Mouse (Mus musculus) limb, embryonic 14.5 days (tissue): ENCODE data around the gene Dazap1. TPM values are rescaled to one million over a fixed set of nuclear protein-coding genes. Genes with fewer than 3 reads are reported as not detected.

Experiments used
- ATAC-seq: fragments of 200-750 bp; cut with Nextera tagmentation; 2 replicates; pipeline ENCODE4 v1.8.0; 2017; ENCODE audit warnings: low read depth, moderate number of reproducible peaks, moderate TSS enrichment; ENCODE audit not compliant: low FRiP score
- DNase-seq: peaks from one replicate; pipeline ENCODE4 v3.0.0-alpha.2; 2015; ENCODE audit warnings: low spot score
- H3K27ac ChIP-seq: fragments of 300-500 bp; sonication (generic); replicated peaks from 2 replicates; pipeline ENCODE4 v1.5.1; 2014; ENCODE audit warnings: low read depth, mild to moderate bottlenecking, low read length, moderate library complexity, mixed read lengths
- H3K27me3 ChIP-seq: fragments of 300-500 bp; sonication (generic); 2 replicates; pipeline ENCODE4 v1.6.1; 2014; ENCODE audit warnings: low read length, mixed read lengths; ENCODE audit not compliant: control insufficient read depth, insufficient read depth
- H3K36me3 ChIP-seq: fragments of 300-500 bp; sonication (generic); 2 replicates; pipeline ENCODE4 v1.6.1; 2014; ENCODE audit warnings: mild to moderate bottlenecking, low read length, moderate library complexity, mixed read lengths; ENCODE audit not compliant: control insufficient read depth, insufficient read depth
- H3K4me1 ChIP-seq: fragments of 300-500 bp; sonication (generic); 2 replicates; pipeline ENCODE4 v1.6.1; 2014; ENCODE audit warnings: antibody characterized with exemption, low read length, mixed read lengths; ENCODE audit not compliant: control insufficient read depth, insufficient read depth
- H3K4me2 ChIP-seq: fragments of 300-500 bp; sonication (generic); replicated peaks from 2 replicates; pipeline ENCODE4 v1.6.1; 2014; ENCODE audit warnings: low read depth, mild to moderate bottlenecking, low read length, moderate library complexity; ENCODE audit not compliant: severe bottlenecking
- H3K4me3 ChIP-seq: fragments of 300-500 bp; sonication (generic); replicated peaks from 2 replicates; pipeline ENCODE4 v1.5.1; 2014; ENCODE audit warnings: low read length
- H3K9ac ChIP-seq: fragments of 300-500 bp; sonication (generic); 2 replicates; pipeline ENCODE4 v1.6.1; 2014; ENCODE audit warnings: mild to moderate bottlenecking, low read depth, low read length, moderate library complexity; ENCODE audit not compliant: severe bottlenecking
- H3K9me3 ChIP-seq: fragments of 300-500 bp; sonication (generic); 2 replicates; pipeline ENCODE4 v1.6.1; 2016; ENCODE audit warnings: low read length; ENCODE audit not compliant: control insufficient read depth
- POLR2A ChIP-seq: fragments of 200-500 bp; IDR thresholded peaks from 2 replicates; pipeline ENCODE4 v1.8.0; 2012; ENCODE audit warnings: inconsistent platforms, mild to moderate bottlenecking, moderate library complexity, borderline replicate concordance; ENCODE audit not compliant: insufficient read depth, insufficient read length; ENCODE audit errors: extremely low read depth
- WGBS: fragments of 180-500 bp; shearing (Covaris S2); extraction: QIAGEN DNeasy Blood & Tissue Kit; methylation state at CpG from one replicate; pipeline ENCODE4 v1.1.7; 2014; 5-methylcytosine and 5-hydroxymethylcytosine counted together
- polyA plus RNA-seq, 2 experiments: library from polyadenylated mRNA; depleted of rRNA in 1 of 2; stranded (reverse) in 1 of 2; unstranded in 1 of 2; fragments of >200 nt; fragmentation: Nextera tagmentation in 1 of 2; extraction: Ambion mirVana in 1 of 2; gene quantifications; 2 replicates each; pipeline versions ENCODE4 v1.2.1 to v1.2.3; 2012 to 2014

The Dazap1 gene
- polyA plus RNA-seq, 2 experiments: 46.1 to 272 TPM

DNA sequence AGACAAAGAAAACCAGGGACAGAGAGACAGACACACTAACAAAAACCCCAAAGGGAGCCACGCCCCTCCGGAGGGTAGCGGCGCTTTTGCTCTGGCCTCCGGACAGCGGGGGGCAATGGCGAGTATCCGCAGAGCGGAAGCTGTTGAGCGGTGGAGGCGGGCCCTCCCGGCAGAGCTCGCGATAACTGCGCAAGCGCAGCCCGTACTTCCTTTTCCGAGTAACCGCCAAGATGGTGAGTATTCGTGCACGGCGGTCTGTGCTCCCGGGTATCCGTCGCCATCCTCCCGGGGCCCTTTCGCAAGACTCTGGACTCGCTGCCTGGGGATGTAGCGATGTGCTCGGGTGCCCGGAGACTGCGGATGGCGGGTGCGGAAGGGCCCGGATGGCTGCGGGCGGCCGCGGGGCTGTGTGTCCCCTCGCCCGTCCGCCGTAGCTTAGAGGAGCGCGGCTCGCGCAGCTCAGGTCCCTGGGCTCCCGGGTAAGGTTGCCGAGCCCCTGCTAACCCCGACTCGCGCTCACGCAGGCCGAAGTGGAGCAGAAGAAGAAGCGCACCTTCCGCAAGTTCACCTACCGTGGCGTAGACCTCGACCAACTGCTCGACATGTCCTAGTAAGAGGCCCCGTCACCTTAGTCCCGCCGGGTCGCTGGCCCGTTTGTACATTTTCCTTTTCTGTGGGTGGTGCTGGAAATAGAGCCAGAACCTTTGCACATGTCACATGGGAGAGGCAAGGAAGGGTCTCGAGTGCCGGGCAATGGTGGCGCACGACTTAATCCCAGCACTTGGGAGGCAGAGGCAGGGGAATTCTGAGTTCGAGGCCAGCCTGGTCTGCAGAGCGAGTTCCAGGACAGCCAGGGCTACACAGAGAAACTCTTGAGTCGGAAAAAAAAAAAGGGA lies 31.2 kb downstream of the Dazap1 start, which contains the start of gene Rps15:
Gene Rps15, plus strand, starts transcription at position 203 of the 896 bp plus-strand sequence.
- peak within 1 kb of the TSS; percentile 93 for H3K27ac ChIP-seq
- H3K4me2 ChIP-seq: peak within 1 kb of the TSS; percentile 94
- peak; percentile 89 for ATAC-seq
- H3K4me1 ChIP-seq: peaks cover 17% of the 10 kb centered on the region
- H3K36me3 ChIP-seq: peaks cover 38% of the 10 kb centered on the region
- H3K4me3 ChIP-seq: peak within 1 kb of the TSS; percentile 93
- peak; percentile 78; the same call in 1 of the 2 replicates for TF ChIP-seq POLR2A
- H3K9ac ChIP-seq: peak within 1 kb of the TSS; percentile 99
- no peaks in the 10 kb centered on the region; the same call in 1 of the 2 replicates for H3K27me3 ChIP-seq
- WGBS: under 1% methylated on average over 66 of the region's 72 CpGs
- peak; percentile 95 for DNase-seq
- H3K9me3 ChIP-seq: no peaks in the 10 kb centered on the region

GRCm38 (mm10) chr10:80293325-80293724 lies 32.0 kb downstream of the Dazap1 start:
- peaks cover 31% of the 10 kb centered on the region for H3K36me3 ChIP-seq
- peak overlapping the region; percentile 94 for H3K4me2 ChIP-seq
- peak overlapping the region; percentile 93 for H3K27ac ChIP-seq
- ATAC-seq (no peak), DNase-seq (no peak)
- H3K4me1 ChIP-seq: peaks cover 17% of the 10 kb centered on the region
- H3K9me3 ChIP-seq: no peaks in the 10 kb centered on the region
- peak overlapping the region; percentile 93 for H3K4me3 ChIP-seq
- 29% methylated on average over 14 of the region's 14 CpGs for WGBS
- peak overlapping the region; percentile 99 for H3K9ac ChIP-seq
- TF ChIP-seq POLR2A: no peak
- peaks cover 2% of the 10 kb centered on the region; the same call in 1 of the 2 replicates for H3K27me3 ChIP-seq

DNA sequence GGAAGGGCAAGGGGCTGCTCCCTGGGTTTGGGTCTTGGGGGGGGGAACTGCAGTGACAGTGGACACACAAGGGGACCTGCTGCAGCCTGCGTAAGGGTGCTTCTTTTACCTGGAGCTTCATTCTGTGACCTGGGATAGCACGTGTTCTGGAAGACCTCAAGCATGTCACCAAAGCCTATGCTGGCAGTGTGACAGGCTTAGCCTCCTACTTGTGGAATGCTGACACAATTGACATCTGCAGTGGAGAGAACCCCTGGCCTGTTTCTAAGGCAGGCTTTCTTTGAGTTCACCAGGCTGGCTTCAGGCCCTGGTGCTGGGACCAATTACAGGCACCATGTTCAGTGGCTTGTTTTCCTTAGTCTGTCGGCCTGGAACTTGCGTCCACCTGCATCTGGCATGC lies 33.0 kb downstream of the Dazap1 start:
- DNase-seq (no peak), ATAC-seq (no peak)
- Histone ChIP-seq H3K27ac (no peak overlapping the region), H3K9me3 (no peaks in the 10 kb centered on the region), H3K9ac (peak overlapping the region; percentile 12; the same call in 1 of the 2 replicates), H3K36me3 (peaks cover 22% of the 10 kb centered on the region), H3K4me3 (no peak overlapping the region), H3K4me2 (no peak overlapping the region), H3K27me3 (peaks cover 12% of the 10 kb centered on the region; the same call in 1 of the 2 replicates), H3K4me1 (peaks cover 17% of the 10 kb centered on the region)
- 72% methylated on average over 4 of the region's 4 CpGs for WGBS
- no peak for TF ChIP-seq POLR2A

GRCm38 (mm10) chr10:80294788-80295303 lies 33.6 kb downstream of the Dazap1 start:
- H3K9me3 ChIP-seq: no peaks in the 10 kb centered on the region
- H3K36me3 ChIP-seq: peaks cover 22% of the 10 kb centered on the region
- H3K4me3 ChIP-seq: no peak overlapping the region
- H3K27ac ChIP-seq: no peak overlapping the region
- peaks cover 17% of the 10 kb centered on the region for H3K27me3 ChIP-seq
- WGBS: 45% methylated on average over 7 of the region's 7 CpGs
- ATAC-seq (no peak), DNase-seq (no peak)
- H3K4me2 ChIP-seq: no peak overlapping the region; the same call in 1 of the 2 replicates
- TF ChIP-seq POLR2A: no peak
- peaks cover 17% of the 10 kb centered on the region for H3K4me1 ChIP-seq
- no peak overlapping the region for H3K9ac ChIP-seq

GRCm38 (mm10) chr10:80295618-80296425 lies 34.5 kb downstream of the Dazap1 start, which contains the start of gene Apc2:
Gene Apc2 (plus strand): TSS chr10:80295977.
- Histone ChIP-seq H3K9ac (peak within 1 kb of the TSS; percentile 52), H3K27ac (peak within 1 kb of the TSS; percentile 43; the same call in 1 of the 2 replicates), H3K9me3 (no peaks in the 10 kb centered on the region), H3K4me3 (peak within 1 kb of the TSS; percentile 43), H3K27me3 (peaks cover 27% of the 10 kb centered on the region), H3K4me1 (peaks cover 17% of the 10 kb centered on the region), H3K4me2 (peak within 1 kb of the TSS; percentile 62), H3K36me3 (peaks cover 22% of the 10 kb centered on the region)
- ATAC-seq (peak; percentile 70), DNase-seq (peak; percentile 74)
- WGBS: 1% methylated on average over 26 of the region's 26 CpGs
- TF ChIP-seq POLR2A: no peak
